ENCODE assay signal across 7 mouse cellular contexts in the genomic region with DNA sequence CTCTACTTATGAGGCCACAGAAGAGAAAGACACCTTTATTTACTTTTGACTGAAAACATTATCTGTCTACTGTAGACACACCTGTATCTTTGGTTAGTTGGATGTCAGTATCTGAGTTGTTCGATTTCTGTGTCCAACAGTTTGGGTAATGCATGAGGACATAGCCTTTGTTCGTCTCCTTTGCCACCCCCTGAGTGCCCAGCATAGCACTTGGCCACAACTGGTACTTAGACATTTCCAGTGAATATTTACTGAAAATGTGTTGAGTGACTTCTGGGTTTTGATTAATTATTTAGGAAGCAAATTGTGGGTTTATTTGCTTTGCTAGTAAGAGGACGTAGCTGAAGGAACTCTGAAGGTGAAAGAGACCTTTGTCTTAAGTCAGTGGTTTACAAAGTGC.
DNase-seq lines count a peak whose midpoint lies in the region; ATAC-seq and TF ChIP-seq lines count a peak whose summit lies in the region.

No protein-coding gene starts in this region.

- H3K27me3 ChIP-seq in lung, embryonic 16.5 days (ENCODE audit: control insufficient read depth, insufficient read depth, low read depth, low read length): no peaks in the 10 kb centered on the region
- H3K27me3 ChIP-seq in forebrain, embryonic 13.5 days: no peaks in the 10 kb centered on the region
- H3K27me3 ChIP-seq in limb, embryonic 14.5 days (ENCODE audit: control insufficient read depth, insufficient read depth, low read length): no peaks in the 10 kb centered on the region
- H3K27me3 ChIP-seq in stomach, embryonic 15.5 days (replicated peaks): no peaks in the 10 kb centered on the region

- no peak for TF ChIP-seq POLR2A in limb, embryonic 14.5 days (IDR thresholded peaks at IDR 0.05; ENCODE audit: borderline replicate concordance, extremely low read depth, insufficient read depth, insufficient read length)

- H3K27ac ChIP-seq in lung, embryonic 16.5 days (ENCODE audit: low read length): peak overlapping the region; percentile 96
- no peak overlapping the region for H3K27ac ChIP-seq in forebrain, embryonic 13.5 days
- H3K27ac ChIP-seq in limb, embryonic 14.5 days (replicated peaks; ENCODE audit: low read depth, low read length): peak overlapping the region; percentile 83
- peak overlapping the region; percentile 95 for H3K27ac ChIP-seq in stomach, embryonic 15.5 days

- ATAC-seq in lung, embryonic 16.5 days (ENCODE audit: low read depth): no peak
- no peak for ATAC-seq in forebrain, embryonic 13.5 days
- no peak for ATAC-seq in limb, embryonic 14.5 days (ENCODE audit: low FRiP score, low read depth)
- ATAC-seq in stomach, embryonic 15.5 days (ENCODE audit: insufficient read depth, low FRiP score, low read depth): no peak

- H3K4me1 ChIP-seq in lung, embryonic 16.5 days (replicated peaks; ENCODE audit: control insufficient read depth, insufficient read depth, low read length): peaks cover 32% of the 10 kb centered on the region
- 0 out of 2 replicates have a peak, but pooled peaks cover 5% of the 10 kb centered on the region for H3K4me1 ChIP-seq in forebrain, embryonic 13.5 days
- peaks cover 9% of the 10 kb centered on the region; the same call in 1 of the 2 replicates for H3K4me1 ChIP-seq in limb, embryonic 14.5 days (ENCODE audit: control insufficient read depth, insufficient read depth, low read length)
- peaks cover 19% of the 10 kb centered on the region for H3K4me1 ChIP-seq in stomach, embryonic 15.5 days

- H3K4me3 ChIP-seq in lung, embryonic 16.5 days (ENCODE audit: low read length): peak overlapping the region; percentile 54
- no peak overlapping the region for H3K4me3 ChIP-seq in forebrain, embryonic 13.5 days
- peak overlapping the region; percentile 47; the same call in 1 of the 2 replicates for H3K4me3 ChIP-seq in limb, embryonic 14.5 days (replicated peaks; ENCODE audit: low read length)
- H3K4me3 ChIP-seq in stomach, embryonic 15.5 days (replicated peaks): peak overlapping the region; percentile 48; the same call in 1 of the 2 replicates

- DNase-seq in lung, postnatal 36 days: no peak
- no peak for DNase-seq in limb, embryonic 14.5 days (ENCODE audit: low spot score)
- DNase-seq in ovary, adult 18-20 months (ENCODE audit: low spot score): no peak
- DNase-seq in T-cell, adult 2 months (ENCODE audit: low spot score): no peak

- H3K9me3 ChIP-seq in lung, embryonic 16.5 days (ENCODE audit: control insufficient read depth, low read length): no peaks in the 10 kb centered on the region
- H3K9me3 ChIP-seq in forebrain, embryonic 13.5 days (replicated peaks): no peaks in the 10 kb centered on the region
- no peaks in the 10 kb centered on the region for H3K9me3 ChIP-seq in limb, embryonic 14.5 days (ENCODE audit: control insufficient read depth, low read length)
- no peaks in the 10 kb centered on the region for H3K9me3 ChIP-seq in stomach, embryonic 15.5 days

- H3K9ac ChIP-seq in lung, embryonic 16.5 days (ENCODE audit: low read length): peak overlapping the region; percentile 64
- H3K9ac ChIP-seq in forebrain, embryonic 13.5 days: no peak overlapping the region
- no peak overlapping the region for H3K9ac ChIP-seq in limb, embryonic 14.5 days (ENCODE audit: low read depth, low read length, severe bottlenecking)
- H3K9ac ChIP-seq in stomach, embryonic 15.5 days: no peak overlapping the region

- H3K4me2 ChIP-seq in lung, embryonic 16.5 days (ENCODE audit: low read depth, low read length): peak overlapping the region; percentile 52
- H3K4me2 ChIP-seq in forebrain, embryonic 13.5 days: peak overlapping the region; percentile 70
- peak overlapping the region; percentile 65 for H3K4me2 ChIP-seq in limb, embryonic 14.5 days (replicated peaks; ENCODE audit: low read depth, low read length, severe bottlenecking)
- peak overlapping the region; percentile 56 for H3K4me2 ChIP-seq in stomach, embryonic 15.5 days

- 51% methylated on average over 3 of the region's 3 CpGs for WGBS in lung, embryonic 16.5 days
- 91% methylated on average over 3 of the region's 3 CpGs for WGBS in forebrain, embryonic 13.5 days
- WGBS in limb, embryonic 14.5 days: 83% methylated on average over 3 of the region's 3 CpGs
- 71% methylated on average over 3 of the region's 3 CpGs for WGBS in stomach, embryonic 15.5 days

- no peaks in the 10 kb centered on the region for H3K36me3 ChIP-seq in lung, embryonic 16.5 days (ENCODE audit: control insufficient read depth, insufficient read depth, low read length)
- H3K36me3 ChIP-seq in forebrain, embryonic 13.5 days (ENCODE audit: poor library complexity, severe bottlenecking): no peaks in the 10 kb centered on the region
- H3K36me3 ChIP-seq in limb, embryonic 14.5 days (ENCODE audit: control insufficient read depth, insufficient read depth, low read length): no peaks in the 10 kb centered on the region
- H3K36me3 ChIP-seq in stomach, embryonic 15.5 days: no peaks in the 10 kb centered on the region
